Mouse (Mus musculus): Measurements from ENCODE around the gene Treml1. TPM values are rescaled to one million over a fixed set of nuclear protein-coding genes. Genes with fewer than 3 reads are reported as not detected.

Treml1 gene
- total and polyA plus RNA-seq, 2 experiments from 2014 or later: 0.21 to 0.66 TPM

GRCm38 (mm10) chr17:48324258-48324657 is 35.5 kb upstream of the Treml1 start:
- no peak overlapping the region for H3K4me2 ChIP-seq (ENCODE audit: low read depth, low read length, poor library complexity, severe bottlenecking)
- 88% methylated on average over 5 of the region's 5 CpGs for WGBS
- no peaks in the 10 kb centered on the region for H3K4me1 ChIP-seq (ENCODE audit: insufficient read depth, low read length)
- TF ChIP-seq CTCF (IDR thresholded peaks at IDR 0.05): no peak
- DNase-seq (ENCODE audit: low spot score) (no peak), ATAC-seq (ENCODE audit: low FRiP score) (no peak)
- no peaks in the 10 kb centered on the region for H3K27me3 ChIP-seq (ENCODE audit: insufficient read depth, low read length)
- no peaks in the 10 kb centered on the region for H3K36me3 ChIP-seq (ENCODE audit: insufficient read depth, low read length)
- H3K27ac ChIP-seq (ENCODE audit: low read depth, low read length): no peak overlapping the region
- H3K9ac ChIP-seq (replicated peaks; ENCODE audit: low read length, poor library complexity, severe bottlenecking): no peak overlapping the region
- no peaks in the 10 kb centered on the region for H3K9me3 ChIP-seq (ENCODE audit: low read length)
- H3K4me3 ChIP-seq (ENCODE audit: low read depth, low read length): no peak overlapping the region

- Histone ChIP-seq H3K4me1 (ENCODE audit: insufficient read depth, low read length) (no peaks in the 10 kb centered on the region), H3K4me2 (ENCODE audit: low read depth, low read length, poor library complexity, severe bottlenecking) (no peak overlapping the region), H3K27me3 (ENCODE audit: insufficient read depth, low read length) (no peaks in the 10 kb centered on the region), H3K27ac (ENCODE audit: low read depth, low read length) (no peak overlapping the region), H3K9ac (replicated peaks; ENCODE audit: low read length, poor library complexity, severe bottlenecking) (no peak overlapping the region), H3K36me3 (ENCODE audit: insufficient read depth, low read length) (no peaks in the 10 kb centered on the region), H3K4me3 (ENCODE audit: low read depth, low read length) (no peak overlapping the region), H3K9me3 (ENCODE audit: low read length) (no peaks in the 10 kb centered on the region)
- 92% methylated on average over 6 of the region's 6 CpGs for WGBS
- ATAC-seq (ENCODE audit: low FRiP score) (no peak), DNase-seq (ENCODE audit: low spot score) (no peak)
- TF ChIP-seq CTCF (IDR thresholded peaks at IDR 0.05): no peak
Observed at GRCm38 (mm10) chr17:48325093-48325492, 34.6 kb upstream of the Treml1 start.

GRCm38 (mm10) chr17:48325638-48326037 is 34.1 kb upstream of the Treml1 start:
- Histone ChIP-seq H3K4me3 (ENCODE audit: low read depth, low read length) (no peak overlapping the region), H3K36me3 (ENCODE audit: insufficient read depth, low read length) (no peaks in the 10 kb centered on the region), H3K27me3 (ENCODE audit: insufficient read depth, low read length) (no peaks in the 10 kb centered on the region), H3K27ac (ENCODE audit: low read depth, low read length) (no peak overlapping the region), H3K4me2 (ENCODE audit: low read depth, low read length, poor library complexity, severe bottlenecking) (no peak overlapping the region), H3K4me1 (ENCODE audit: insufficient read depth, low read length) (no peaks in the 10 kb centered on the region), H3K9me3 (ENCODE audit: low read length) (no peaks in the 10 kb centered on the region), H3K9ac (replicated peaks; ENCODE audit: low read length, poor library complexity, severe bottlenecking) (no peak overlapping the region)
- ATAC-seq (ENCODE audit: low FRiP score) (no peak), DNase-seq (ENCODE audit: low spot score) (no peak)
- no peak for TF ChIP-seq CTCF (IDR thresholded peaks at IDR 0.05)
- 91% methylated on average over 11 of the region's 11 CpGs for WGBS

- Histone ChIP-seq H3K36me3 (ENCODE audit: insufficient read depth, low read length) (no peaks in the 10 kb centered on the region), H3K4me1 (ENCODE audit: insufficient read depth, low read length) (no peaks in the 10 kb centered on the region), H3K4me2 (ENCODE audit: low read depth, low read length, poor library complexity, severe bottlenecking) (no peak overlapping the region), H3K9ac (replicated peaks; ENCODE audit: low read length, poor library complexity, severe bottlenecking) (no peak overlapping the region), H3K4me3 (ENCODE audit: low read depth, low read length) (no peak overlapping the region), H3K27ac (ENCODE audit: low read depth, low read length) (no peak overlapping the region), H3K9me3 (ENCODE audit: low read length) (no peaks in the 10 kb centered on the region), H3K27me3 (ENCODE audit: insufficient read depth, low read length) (no peaks in the 10 kb centered on the region)
- DNase-seq (ENCODE audit: low spot score): no peak
- TF ChIP-seq CTCF (IDR thresholded peaks at IDR 0.05): no peak
- ATAC-seq (ENCODE audit: low FRiP score): no peak
- 84% methylated on average over 4 of the region's 4 CpGs for WGBS
Observed at GRCm38 (mm10) chr17:48326656-48327055, 33.1 kb upstream of the Treml1 start.

- Histone ChIP-seq H3K4me1 (ENCODE audit: insufficient read depth, low read length) (no peaks in the 10 kb centered on the region), H3K4me3 (ENCODE audit: low read depth, low read length) (no peak overlapping the region), H3K27ac (ENCODE audit: low read depth, low read length) (no peak overlapping the region), H3K9ac (replicated peaks; ENCODE audit: low read length, poor library complexity, severe bottlenecking) (no peak overlapping the region), H3K9me3 (ENCODE audit: low read length) (no peaks in the 10 kb centered on the region), H3K4me2 (ENCODE audit: low read depth, low read length, poor library complexity, severe bottlenecking) (no peak overlapping the region), H3K27me3 (ENCODE audit: insufficient read depth, low read length) (no peaks in the 10 kb centered on the region), H3K36me3 (ENCODE audit: insufficient read depth, low read length) (no peaks in the 10 kb centered on the region)
- WGBS: 93% methylated on average over 2 of the region's 2 CpGs
- no peak for TF ChIP-seq CTCF (IDR thresholded peaks at IDR 0.05)
- ATAC-seq (ENCODE audit: low FRiP score): no peak
- DNase-seq (ENCODE audit: low spot score): no peak
Observed at GRCm38 (mm10) chr17:48332524-48332923, 27.2 kb upstream of the Treml1 start.

- Histone ChIP-seq H3K4me2 (ENCODE audit: low read depth, low read length, poor library complexity, severe bottlenecking) (no peak overlapping the region), H3K9me3 (ENCODE audit: low read length) (no peaks in the 10 kb centered on the region), H3K27ac (ENCODE audit: low read depth, low read length) (no peak overlapping the region), H3K4me1 (ENCODE audit: insufficient read depth, low read length) (no peaks in the 10 kb centered on the region), H3K27me3 (ENCODE audit: insufficient read depth, low read length) (no peaks in the 10 kb centered on the region), H3K9ac (replicated peaks; ENCODE audit: low read length, poor library complexity, severe bottlenecking) (no peak overlapping the region), H3K36me3 (ENCODE audit: insufficient read depth, low read length) (no peaks in the 10 kb centered on the region), H3K4me3 (ENCODE audit: low read depth, low read length) (no peak overlapping the region)
- WGBS: 88% methylated on average over 4 of the region's 4 CpGs
- ATAC-seq (ENCODE audit: low FRiP score) (no peak), DNase-seq (ENCODE audit: low spot score) (no peak)
- TF ChIP-seq CTCF (IDR thresholded peaks at IDR 0.05): no peak
Observed at GRCm38 (mm10) chr17:48334186-48334585, 25.5 kb upstream of the Treml1 start.

All from midbrain, postnatal 0 days (tissue).